Mouse (Mus musculus): Measurements from ENCODE around the gene Gm28053.

Gene Gm28053

GRCm38 (mm10) chr6:48741273-48741672 is 22.9 kb downstream of the Gm28053 start:
- DNase-seq (ENCODE audit: low spot score in 2 of 2) = no peak

GRCm38 (mm10) chr6:48741711-48742206 is 23.4 kb downstream of the Gm28053 start:
- DNase-seq (ENCODE audit: low spot score in 2 of 2) = no peak

- peak in 1 of 2 experiments; percentile 25 for DNase-seq (ENCODE audit: low spot score in 2 of 2)
Measured at GRCm38 (mm10) chr6:48742422-48743351, 24.3 kb downstream of the Gm28053 start.

DNA sequence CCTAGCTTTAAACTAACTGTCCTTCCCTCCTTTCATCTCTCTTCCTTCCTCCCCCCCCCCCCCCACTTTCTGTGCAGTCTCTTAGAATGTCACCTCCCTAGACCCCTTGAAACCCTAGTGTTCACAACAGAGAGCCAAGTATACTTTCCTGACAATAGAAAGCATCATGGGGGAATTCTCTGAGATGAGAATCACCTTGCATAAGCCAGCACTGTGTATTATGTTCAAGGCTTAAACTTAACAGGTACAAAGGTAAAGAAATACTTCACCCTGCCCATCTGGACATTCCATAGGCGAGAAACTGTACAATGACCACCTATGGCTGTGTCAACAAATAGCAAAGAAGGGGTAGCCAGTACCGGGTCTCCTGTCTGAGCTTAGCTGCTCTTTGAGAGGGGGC is 27.1 kb downstream of the Gm28053 start:
- DNase-seq (ENCODE audit: low spot score in 2 of 2) = no peak

- peak; percentile 80 to 85 for DNase-seq (ENCODE audit: low spot score in 2 of 2)
Measured at GRCm38 (mm10) chr6:48745959-48746889, 27.8 kb downstream of the Gm28053 start, which contains the start of gene Gimap5. Gene Gimap5, plus strand, starts transcription at chr6:48746197.

DNA sequence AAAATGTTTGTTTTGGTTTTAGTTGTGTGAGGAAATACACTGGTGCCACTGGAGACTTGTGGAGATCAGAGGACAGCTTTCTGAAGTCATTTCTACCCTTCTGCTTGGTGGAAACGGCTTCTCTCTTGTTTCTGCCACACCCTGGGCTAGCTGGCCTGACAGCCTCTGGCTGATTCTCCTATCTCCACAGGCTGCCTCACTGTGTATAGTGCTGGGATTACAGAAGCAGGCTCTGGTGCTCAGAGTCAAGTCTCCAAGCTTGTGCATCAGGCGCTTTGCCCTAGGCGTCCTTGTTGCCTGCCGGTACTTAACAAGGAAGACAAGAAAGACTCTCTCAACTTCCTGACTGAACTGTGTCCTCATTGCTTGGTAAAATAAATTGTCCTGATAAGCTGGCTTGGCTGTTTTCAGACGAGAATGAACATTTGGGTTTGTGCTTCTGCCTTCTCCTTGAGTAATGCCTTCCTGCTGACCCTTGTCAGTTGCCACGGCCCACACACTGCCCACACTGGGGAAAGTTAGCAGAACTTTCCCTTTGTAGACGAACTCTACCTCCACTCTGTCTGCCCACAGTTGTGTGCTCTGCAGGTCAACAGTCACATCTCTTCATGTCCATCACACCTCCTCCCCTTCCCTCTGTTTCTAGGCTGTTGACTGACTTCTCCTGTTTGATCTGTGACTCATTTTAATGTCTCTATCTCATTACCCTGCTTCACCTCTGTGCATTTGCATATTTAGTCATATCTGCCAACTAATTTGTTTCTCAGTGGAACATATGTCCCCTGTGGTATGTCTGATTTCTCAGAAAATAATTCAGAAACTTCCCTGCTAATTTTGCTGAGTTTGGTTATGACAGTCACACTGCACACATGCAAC is 28.9 kb downstream of the Gm28053 start:
- peak in 1 of 2 experiments; percentile 75 for DNase-seq (ENCODE audit: low spot score in 2 of 2)

GRCm38 (mm10) chr6:48763567-48764270 is 45.3 kb downstream of the Gm28053 start:
- no peak for DNase-seq (ENCODE audit: low spot score in 2 of 2)

DNA sequence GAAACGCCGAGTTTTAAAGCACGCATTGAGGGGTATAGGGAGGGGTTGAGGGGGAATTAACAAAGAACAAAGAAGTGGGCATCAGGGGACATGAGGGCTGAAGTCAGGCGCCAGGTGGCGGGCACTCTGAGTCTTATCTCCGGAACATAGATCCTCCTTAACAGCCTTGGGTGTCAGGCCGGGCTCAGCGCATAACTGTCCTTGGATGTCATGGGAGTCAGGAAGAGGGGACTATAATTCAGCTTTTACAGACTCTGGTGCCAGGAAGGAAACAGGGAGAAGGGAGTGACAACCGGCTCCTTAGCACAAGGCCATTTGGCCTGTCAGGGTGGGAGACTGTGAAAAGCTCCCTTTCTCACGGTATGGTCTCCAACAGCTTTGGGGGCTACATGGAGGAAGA is 46.1 kb downstream of the Gm28053 start:
- no peak for DNase-seq (ENCODE audit: low spot score in 2 of 2)

GRCm38 (mm10) chr6:48768178-48768869 is 49.9 kb downstream of the Gm28053 start:
- peak; percentile 57 to 58 for DNase-seq (ENCODE audit: low spot score in 2 of 2)

DNA sequence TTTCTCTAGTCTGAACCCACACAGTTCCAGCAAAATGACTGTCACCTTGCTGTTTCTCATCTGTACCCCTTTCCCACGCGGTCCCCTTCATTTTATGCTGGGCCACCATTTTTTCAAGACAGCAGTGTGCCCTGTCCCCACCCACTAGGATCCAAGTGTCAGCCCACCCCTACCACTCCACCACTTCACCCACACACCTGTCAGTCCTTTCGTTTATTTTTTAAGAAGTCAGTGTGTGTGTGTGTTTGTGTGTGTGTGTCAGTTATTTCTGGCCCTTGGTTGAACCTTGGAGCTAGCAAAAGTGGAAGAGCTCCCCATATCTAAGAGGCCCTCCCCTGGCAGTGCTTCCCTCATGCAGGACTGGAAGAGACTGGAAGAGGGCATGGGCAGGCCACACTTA is 50.5 kb downstream of the Gm28053 start:
- no peak for DNase-seq (ENCODE audit: low spot score in 2 of 2)

DNA sequence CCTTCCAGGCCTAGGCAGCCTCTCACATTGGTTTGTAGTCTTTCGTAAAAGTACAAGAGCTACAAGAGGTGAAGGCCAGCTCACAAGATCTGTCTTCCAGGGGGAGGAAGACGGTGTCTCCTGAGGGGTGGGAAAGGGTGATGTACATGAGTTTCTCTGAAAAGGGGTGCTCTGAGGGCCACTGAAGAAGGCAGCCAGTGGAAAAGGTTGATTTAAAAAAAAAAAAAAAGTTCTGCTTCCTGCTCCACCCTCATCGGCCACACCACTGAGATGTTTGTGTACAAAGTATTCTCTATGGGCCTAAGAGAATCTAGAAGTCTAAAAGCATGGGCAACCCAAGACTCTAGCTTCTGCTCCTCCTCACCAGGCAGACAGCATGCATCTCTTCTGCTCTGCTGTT is 52.3 kb downstream of the Gm28053 start, which contains the start of gene Gimap3:
Gene Gimap3, minus strand, starts transcription at position 156 of the 400 bp plus-strand sequence.
- peak; percentile 45 to 51 for DNase-seq (ENCODE audit: low spot score in 2 of 2)

GRCm38 (mm10) chr6:48772030-48772429 is 53.6 kb downstream of the Gm28053 start:
- peak; percentile 73 to 78 for DNase-seq (ENCODE audit: low spot score in 2 of 2)

GRCm38 (mm10) chr6:48784406-48784805 is 66.0 kb downstream of the Gm28053 start:
- DNase-seq (ENCODE audit: low spot score in 2 of 2) = no peak

- no peak for DNase-seq (ENCODE audit: low spot score in 2 of 2)
Measured at GRCm38 (mm10) chr6:48785189-48785588, 66.8 kb downstream of the Gm28053 start.

DNA sequence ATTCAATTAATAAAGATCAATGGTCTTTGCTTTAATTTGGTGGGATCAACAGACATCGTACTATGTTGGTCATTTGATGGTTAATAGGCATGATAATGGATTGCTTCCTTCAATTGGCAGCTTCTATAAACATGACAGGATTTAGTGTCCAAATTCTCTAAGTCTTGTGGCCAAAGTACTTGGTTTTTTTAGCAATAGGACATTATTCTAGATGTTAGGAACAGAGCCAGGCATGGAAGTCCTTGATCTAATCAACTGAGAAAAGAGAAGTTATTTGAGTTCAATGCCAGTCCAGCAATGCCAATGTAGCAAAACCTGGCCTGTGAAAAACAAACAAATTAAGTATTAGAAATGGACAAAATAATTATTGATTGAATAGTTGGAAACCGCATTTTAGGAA is 67.2 kb downstream of the Gm28053 start:
- no peak for DNase-seq (ENCODE audit: low spot score in 2 of 2)

GRCm38 (mm10) chr6:48787867-48788266 is 69.5 kb downstream of the Gm28053 start:
- no peak for DNase-seq (ENCODE audit: low spot score in 2 of 2)

GRCm38 (mm10) chr6:48801897-48802296 is 83.5 kb downstream of the Gm28053 start:
- peak; percentile 70 to 87 for DNase-seq (ENCODE audit: low spot score in 2 of 2)
